Mouse (Mus musculus): ENCODE results near the gene Gnmt. TPM values are rescaled to one million over a fixed set of nuclear protein-coding genes. Genes with fewer than 3 reads are reported as not detected.

Gnmt gene
- polyA plus RNA-seq, 1 experiment, result 1.2 TPM

DNA sequence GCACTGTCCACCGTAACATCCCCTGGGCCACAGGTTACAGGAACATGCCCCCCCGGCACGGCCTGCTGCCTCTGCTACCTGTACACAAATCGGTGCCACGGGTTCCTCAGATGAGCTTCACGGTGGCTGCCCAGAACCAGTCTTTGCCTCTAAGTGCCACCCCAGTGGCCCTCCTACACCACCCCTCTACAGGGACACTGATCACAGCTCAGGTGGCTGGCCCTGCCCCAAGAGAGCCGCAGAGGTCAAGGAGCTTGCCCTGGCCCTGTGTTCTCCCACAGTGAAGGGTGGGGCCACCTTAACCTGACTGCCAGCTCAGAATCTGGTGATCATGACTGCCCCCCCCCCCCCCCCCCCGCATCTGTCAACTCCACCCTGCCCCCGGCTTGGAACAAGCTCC lies 50.6 kb downstream of the Gnmt start, which contains the start of gene Mea1:
TSS of gene Mea1 (plus strand) at position 378 of the 400 bp plus-strand sequence.
- H3K4me3 ChIP-seq (ENCODE audit: insufficient read depth, low read length), result peak within 1 kb of the TSS; percentile 96
- peaks cover 8% of the 10 kb centered on the region for H3K4me1 ChIP-seq (ENCODE audit: control insufficient read depth, insufficient read depth, low read length)
- 0 out of 2 replicates have a peak within 1 kb of the TSS, but pooled peaks have one; percentile 75 for H3K27ac ChIP-seq (ENCODE audit: insufficient read depth, low read depth, low read length)
- TF ChIP-seq POLR2A (IDR thresholded peaks at IDR 0.05; ENCODE audit: borderline replicate concordance, low read depth, low read length) (no peak), CTCF (IDR thresholded peaks at IDR 0.05; ENCODE audit: low read depth, low read length) (no peak)

Other genes with a start within 250 kb of the Gnmt start
- not detected in 2 replicates for gene Ttbk1, start 241.5 kb downstream of the Gnmt start, polyA plus RNA-seq (2012; ENCODE audit: insufficient read depth, insufficient read length, missing spikeins)
- gene Dnph1, start 232.5 kb downstream of the Gnmt start, polyA plus RNA-seq (2012; ENCODE audit: insufficient read depth, insufficient read length, missing spikeins), result 5.7 and 9.0 TPM in 2 replicates
- 27.7 and 46.3 TPM in 2 replicates for gene Cul9, start 182.8 kb downstream of the Gnmt start, polyA plus RNA-seq (2012; ENCODE audit: insufficient read depth, insufficient read length, missing spikeins)
- 28.9 and 44.2 TPM in 2 replicates for gene Srf, start 173.0 kb downstream of the Gnmt start, polyA plus RNA-seq (2012; ENCODE audit: insufficient read depth, insufficient read length, missing spikeins)
- gene Ptk7, start 99.7 kb downstream of the Gnmt start, polyA plus RNA-seq (2012; ENCODE audit: insufficient read depth, insufficient read length, missing spikeins), result 0.43 and 0.56 TPM in 2 replicates
- 45.3 and 48.8 TPM in 2 replicates for gene Klc4, start 83.1 kb downstream of the Gnmt start, polyA plus RNA-seq (2012; ENCODE audit: insufficient read depth, insufficient read length, missing spikeins)
- gene Mrpl2, start 82.9 kb downstream of the Gnmt start, polyA plus RNA-seq (2012; ENCODE audit: insufficient read depth, insufficient read length, missing spikeins), result 38.2 and 39.9 TPM in 2 replicates
- gene Cul7, start 78.8 kb downstream of the Gnmt start, polyA plus RNA-seq (2012; ENCODE audit: insufficient read depth, insufficient read length, missing spikeins), result 14.5 and 15.4 TPM in 2 replicates
- 25.8 and 27.7 TPM in 2 replicates for gene Rrp36, start 54.8 kb downstream of the Gnmt start, polyA plus RNA-seq (2012; ENCODE audit: insufficient read depth, insufficient read length, missing spikeins)
- 69.3 and 70.9 TPM in 2 replicates for gene Mea1, start 50.4 kb downstream of the Gnmt start, polyA plus RNA-seq (2012; ENCODE audit: insufficient read depth, insufficient read length, missing spikeins)
- 50.3 and 52.9 TPM in 2 replicates for gene Klhdc3, start 48.3 kb downstream of the Gnmt start, polyA plus RNA-seq (2012; ENCODE audit: insufficient read depth, insufficient read length, missing spikeins)
- 34.4 and 38.2 TPM in 2 replicates for gene Ppp2r5d, start 24.1 kb downstream of the Gnmt start, polyA plus RNA-seq (2012; ENCODE audit: insufficient read depth, insufficient read length, missing spikeins)
- gene Pex6, start 17.7 kb downstream of the Gnmt start, polyA plus RNA-seq (2012; ENCODE audit: insufficient read depth, insufficient read length, missing spikeins), result 26.6 and 27.8 TPM in 2 replicates
- gene Cnpy3, start 23.0 kb upstream of the Gnmt start, polyA plus RNA-seq (2012; ENCODE audit: insufficient read depth, insufficient read length, missing spikeins), result 134 and 146 TPM in 2 replicates
- not detected in 2 replicates for gene Ptcra, start 34.5 kb upstream of the Gnmt start, polyA plus RNA-seq (2012; ENCODE audit: insufficient read depth, insufficient read length, missing spikeins)
- gene 2310039H08Rik, start 43.5 kb upstream of the Gnmt start, polyA plus RNA-seq (2012; ENCODE audit: insufficient read depth, insufficient read length, missing spikeins), result 6.1 and 7.2 TPM in 2 replicates
- gene Rpl7l1, start 53.5 kb upstream of the Gnmt start, polyA plus RNA-seq (2012; ENCODE audit: insufficient read depth, insufficient read length, missing spikeins), result 75.3 and 83.5 TPM in 2 replicates
- 11.3 and 11.8 TPM in 2 replicates for gene Bicral, start 129.3 kb upstream of the Gnmt start, polyA plus RNA-seq (2012; ENCODE audit: insufficient read depth, insufficient read length, missing spikeins)
- 11.4 and 13.6 TPM in 2 replicates for gene Tbcc, start 161.5 kb upstream of the Gnmt start, polyA plus RNA-seq (2012; ENCODE audit: insufficient read depth, insufficient read length, missing spikeins)
- gene Prph2, start 181.3 kb upstream of the Gnmt start, polyA plus RNA-seq (2012; ENCODE audit: insufficient read depth, insufficient read length, missing spikeins), result not detected in 2 replicates

All from bone marrow macrophage, adult 2 months (primary cell).